Mouse (Mus musculus): Measurements from ENCODE around the gene Lamc1. TPM values are rescaled to one million over a fixed set of nuclear protein-coding genes. Genes with fewer than 3 reads are reported as not detected.
"Not testable (repeated sequence)": the region's sequence is repeated elsewhere in the genome, so short reads cannot be mapped to it uniquely, and the experiment has no call there.

The Lamc1 gene
- polyA plus RNA-seq, 2 experiments, result 76.7 to 118 TPM

DNA sequence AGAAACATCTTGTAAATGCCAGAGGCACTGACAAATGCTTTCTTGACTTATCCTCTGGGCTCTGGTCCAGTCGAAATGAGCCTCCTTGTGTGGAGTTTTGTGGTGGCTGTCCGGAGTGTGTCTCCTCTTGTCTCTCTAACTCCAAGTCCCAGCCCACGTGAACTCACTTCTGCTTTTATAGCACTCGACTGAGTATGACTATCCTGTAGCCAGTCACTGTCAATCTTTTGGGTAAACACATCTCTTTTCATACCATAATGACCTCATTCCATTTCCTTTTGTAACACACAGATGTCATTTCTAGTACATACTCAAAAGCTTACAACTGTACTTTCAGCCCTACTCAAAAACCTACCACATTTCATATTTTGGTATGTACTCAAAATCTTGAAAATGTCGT is 33.1 kb downstream of the Lamc1 start:
- not testable (repeated sequence) for H3K4me3 ChIP-seq (replicated peaks; ENCODE audit: low read length); ATAC-seq (ENCODE audit: low FRiP score, low read depth); H3K9ac ChIP-seq (ENCODE audit: low read depth, low read length, severe bottlenecking); H3K36me3 ChIP-seq (ENCODE audit: control insufficient read depth, insufficient read depth, low read length); H3K27ac ChIP-seq (replicated peaks; ENCODE audit: low read depth, low read length); H3K9me3 ChIP-seq (ENCODE audit: control insufficient read depth, low read length); H3K4me1 ChIP-seq (ENCODE audit: control insufficient read depth, insufficient read depth, low read length); DNase-seq (ENCODE audit: low spot score); H3K4me2 ChIP-seq (replicated peaks; ENCODE audit: low read depth, low read length, severe bottlenecking); H3K27me3 ChIP-seq (ENCODE audit: control insufficient read depth, insufficient read depth, low read length)
- WGBS, result 81% methylated on average over 5 of the region's 5 CpGs

- not testable (repeated sequence) for H3K4me2 ChIP-seq (replicated peaks; ENCODE audit: low read depth, low read length, severe bottlenecking); H3K36me3 ChIP-seq (ENCODE audit: control insufficient read depth, insufficient read depth, low read length); H3K27ac ChIP-seq (replicated peaks; ENCODE audit: low read depth, low read length); H3K4me3 ChIP-seq (replicated peaks; ENCODE audit: low read length); H3K27me3 ChIP-seq (ENCODE audit: control insufficient read depth, insufficient read depth, low read length); H3K9ac ChIP-seq (ENCODE audit: low read depth, low read length, severe bottlenecking); ATAC-seq (ENCODE audit: low FRiP score, low read depth); H3K9me3 ChIP-seq (ENCODE audit: control insufficient read depth, low read length); DNase-seq (ENCODE audit: low spot score)
- 83% methylated on average over 4 of the region's 4 CpGs for WGBS
- H3K4me1 ChIP-seq (ENCODE audit: control insufficient read depth, insufficient read depth, low read length), result peaks cover 10% of the 10 kb centered on the region; the same call in 1 of the 2 replicates
These were observed 34.7 kb downstream of the Lamc1 start for GRCm38 (mm10) chr1:153297774-153298363.

DNA sequence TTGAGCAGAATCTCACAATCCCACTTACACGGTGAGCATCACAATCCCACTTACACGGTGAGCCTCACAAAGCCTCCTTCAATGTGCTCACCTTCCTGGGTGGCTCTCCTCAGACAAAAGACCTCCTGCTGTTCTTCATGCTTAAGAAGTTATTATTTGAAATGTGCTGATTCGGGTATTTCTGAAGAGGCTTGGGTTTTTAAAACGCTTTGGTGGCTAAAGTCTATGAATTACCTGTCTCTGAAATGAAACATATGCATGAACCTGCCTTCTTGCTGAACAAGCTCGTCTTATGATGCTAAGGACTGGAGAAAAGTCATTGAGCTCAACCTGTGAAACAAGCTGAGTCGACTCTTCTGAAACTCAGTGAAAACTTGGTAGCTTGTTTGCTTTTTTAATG is 36.6 kb downstream of the Lamc1 start:
- H3K36me3 ChIP-seq (ENCODE audit: control insufficient read depth, insufficient read depth, low read length), result no peaks in the 10 kb centered on the region
- H3K27ac ChIP-seq (replicated peaks; ENCODE audit: low read depth, low read length), result no peak overlapping the region
- DNase-seq (ENCODE audit: low spot score), result no peak
- H3K9ac ChIP-seq (ENCODE audit: low read depth, low read length, severe bottlenecking), result no peak overlapping the region
- no peak for TF ChIP-seq POLR2A (IDR thresholded peaks at IDR 0.05; ENCODE audit: borderline replicate concordance, extremely low read depth, insufficient read depth, insufficient read length)
- no peaks in the 10 kb centered on the region for H3K27me3 ChIP-seq (ENCODE audit: control insufficient read depth, insufficient read depth, low read length)
- no peak for ATAC-seq (ENCODE audit: low FRiP score, low read depth)
- peaks cover 25% of the 10 kb centered on the region; the same call in 1 of the 2 replicates for H3K4me1 ChIP-seq (ENCODE audit: control insufficient read depth, insufficient read depth, low read length)
- 71% methylated on average over 6 of the region's 6 CpGs for WGBS
- H3K9me3 ChIP-seq (ENCODE audit: control insufficient read depth, low read length), result no peaks in the 10 kb centered on the region
- H3K4me2 ChIP-seq (replicated peaks; ENCODE audit: low read depth, low read length, severe bottlenecking), result no peak overlapping the region
- no peak overlapping the region for H3K4me3 ChIP-seq (replicated peaks; ENCODE audit: low read length)

- WGBS, result 49% methylated on average over 5 of the region's 5 CpGs
- no peaks in the 10 kb centered on the region for H3K9me3 ChIP-seq (ENCODE audit: control insufficient read depth, low read length)
- ATAC-seq (ENCODE audit: low FRiP score, low read depth) (no peak), DNase-seq (ENCODE audit: low spot score) (no peak)
- H3K36me3 ChIP-seq (ENCODE audit: control insufficient read depth, insufficient read depth, low read length), result no peaks in the 10 kb centered on the region
- H3K27ac ChIP-seq (replicated peaks; ENCODE audit: low read depth, low read length), result no peak overlapping the region
- no peak for TF ChIP-seq POLR2A (IDR thresholded peaks at IDR 0.05; ENCODE audit: borderline replicate concordance, extremely low read depth, insufficient read depth, insufficient read length)
- H3K4me3 ChIP-seq (replicated peaks; ENCODE audit: low read length), result no peak overlapping the region
- no peak overlapping the region for H3K9ac ChIP-seq (ENCODE audit: low read depth, low read length, severe bottlenecking)
- no peak overlapping the region for H3K4me2 ChIP-seq (replicated peaks; ENCODE audit: low read depth, low read length, severe bottlenecking)
- peaks cover 25% of the 10 kb centered on the region; the same call in 1 of the 2 replicates for H3K4me1 ChIP-seq (ENCODE audit: control insufficient read depth, insufficient read depth, low read length)
- no peaks in the 10 kb centered on the region for H3K27me3 ChIP-seq (ENCODE audit: control insufficient read depth, insufficient read depth, low read length)
These were observed 39.7 kb downstream of the Lamc1 start for GRCm38 (mm10) chr1:153292892-153293291.

DNA sequence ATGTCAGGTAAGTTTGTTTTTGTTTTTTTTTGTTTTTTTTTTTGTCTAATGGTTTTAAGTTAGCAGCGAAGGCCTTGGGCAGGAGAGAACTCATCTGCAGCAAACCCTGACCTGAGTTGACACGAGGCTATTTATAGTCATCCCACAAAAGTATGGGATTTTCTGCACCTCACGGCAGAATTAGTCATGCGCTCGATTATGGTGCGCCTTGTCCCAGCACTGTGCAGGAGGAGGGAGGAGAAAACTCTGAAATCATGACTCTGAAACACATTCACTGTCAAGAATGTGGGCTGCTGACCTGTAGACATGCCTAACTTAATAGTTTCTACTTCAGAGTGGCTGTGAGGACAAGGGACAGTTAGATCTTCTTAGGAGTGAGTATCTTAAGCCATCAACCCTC is 40.4 kb downstream of the Lamc1 start:
- no peak for ATAC-seq (ENCODE audit: low FRiP score, low read depth)
- 44% methylated on average over 6 of the region's 6 CpGs for WGBS
- TF ChIP-seq POLR2A (IDR thresholded peaks at IDR 0.05; ENCODE audit: borderline replicate concordance, extremely low read depth, insufficient read depth, insufficient read length), result no peak
- H3K9me3 ChIP-seq (ENCODE audit: control insufficient read depth, low read length), result no peaks in the 10 kb centered on the region
- no peaks in the 10 kb centered on the region for H3K36me3 ChIP-seq (ENCODE audit: control insufficient read depth, insufficient read depth, low read length)
- peaks cover 25% of the 10 kb centered on the region; the same call in 1 of the 2 replicates for H3K4me1 ChIP-seq (ENCODE audit: control insufficient read depth, insufficient read depth, low read length)
- no peak overlapping the region for H3K27ac ChIP-seq (replicated peaks; ENCODE audit: low read depth, low read length)
- no peaks in the 10 kb centered on the region for H3K27me3 ChIP-seq (ENCODE audit: control insufficient read depth, insufficient read depth, low read length)
- no peak overlapping the region for H3K4me2 ChIP-seq (replicated peaks; ENCODE audit: low read depth, low read length, severe bottlenecking)
- no peak for DNase-seq (ENCODE audit: low spot score)
- H3K4me3 ChIP-seq (replicated peaks; ENCODE audit: low read length), result no peak overlapping the region
- no peak overlapping the region for H3K9ac ChIP-seq (ENCODE audit: low read depth, low read length, severe bottlenecking)

DNA sequence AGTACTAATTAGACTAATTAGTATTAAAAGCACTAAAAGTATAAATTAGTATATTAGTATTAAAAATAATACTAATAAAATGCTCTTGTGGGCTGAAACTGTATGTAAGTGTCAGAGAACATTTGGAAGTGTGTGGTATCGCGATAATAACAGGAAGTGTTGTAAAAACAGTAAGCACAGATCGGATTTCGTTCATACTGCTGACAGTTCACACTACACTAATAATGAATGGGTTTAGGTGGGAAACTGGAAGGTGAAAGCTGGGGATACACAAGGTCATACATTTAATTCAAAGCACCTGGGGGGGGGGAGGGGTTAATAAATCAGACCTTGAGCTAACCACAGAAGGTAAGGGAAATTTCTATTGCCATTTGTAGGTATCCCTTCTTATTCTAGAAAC is 41.2 kb downstream of the Lamc1 start:
- no peaks in the 10 kb centered on the region for H3K9me3 ChIP-seq (ENCODE audit: control insufficient read depth, low read length)
- WGBS, result 15% methylated on average over 4 of the region's 4 CpGs
- ATAC-seq (ENCODE audit: low FRiP score, low read depth) (no peak), DNase-seq (ENCODE audit: low spot score) (no peak)
- H3K36me3 ChIP-seq (ENCODE audit: control insufficient read depth, insufficient read depth, low read length), result no peaks in the 10 kb centered on the region
- no peak overlapping the region for H3K27ac ChIP-seq (replicated peaks; ENCODE audit: low read depth, low read length)
- no peak overlapping the region for H3K4me3 ChIP-seq (replicated peaks; ENCODE audit: low read length)
- no peak overlapping the region for H3K4me2 ChIP-seq (replicated peaks; ENCODE audit: low read depth, low read length, severe bottlenecking)
- no peak overlapping the region for H3K9ac ChIP-seq (ENCODE audit: low read depth, low read length, severe bottlenecking)
- no peak for TF ChIP-seq POLR2A (IDR thresholded peaks at IDR 0.05; ENCODE audit: borderline replicate concordance, extremely low read depth, insufficient read depth, insufficient read length)
- no peaks in the 10 kb centered on the region for H3K27me3 ChIP-seq (ENCODE audit: control insufficient read depth, insufficient read depth, low read length)
- peaks cover 25% of the 10 kb centered on the region; the same call in 1 of the 2 replicates for H3K4me1 ChIP-seq (ENCODE audit: control insufficient read depth, insufficient read depth, low read length)
